Mouse (Mus musculus) heart, embryonic 10.5 days (tissue): ENCODE measurements around the gene Asb6. TPM values are rescaled to one million over a fixed set of nuclear protein-coding genes. Genes with fewer than 3 reads are reported as not detected.

Source experiments
- DNase-seq: peaks from one replicate; pipeline ENCODE4 v3.0.0-alpha.2; 2017; ENCODE audit warnings: low spot score
- H3K27ac ChIP-seq: fragments of 300-500 bp; sonication (generic); 2 replicates; pipeline ENCODE4 v1.5.1; 2016; ENCODE audit warnings: mild to moderate bottlenecking
- H3K27me3 ChIP-seq: fragments of 300-500 bp; sonication (generic); 2 replicates; pipeline ENCODE4 v1.6.1; 2016; ENCODE audit warnings: mild to moderate bottlenecking; ENCODE audit not compliant: poor library complexity, insufficient read depth, severe bottlenecking
- H3K36me3 ChIP-seq: fragments of 300-500 bp; sonication (generic); 2 replicates; pipeline ENCODE4 v1.6.1; 2016; ENCODE audit warnings: mild to moderate bottlenecking, moderate library complexity
- H3K4me1 ChIP-seq: fragments of 300-500 bp; sonication (generic); 2 replicates; pipeline ENCODE4 v1.6.1; 2016; ENCODE audit warnings: mild to moderate bottlenecking
- H3K4me3 ChIP-seq: fragments of 300-500 bp; sonication (generic); 2 replicates; pipeline ENCODE4 v1.5.1; 2016; ENCODE audit warnings: mild to moderate bottlenecking, moderate library complexity
- H3K9me3 ChIP-seq: fragments of 300-500 bp; sonication (generic); 2 replicates; pipeline ENCODE4 v1.6.1; 2016; ENCODE audit warnings: mild to moderate bottlenecking, moderate library complexity
- WGBS: fragments of 180-500 bp; shearing (Covaris S2); methylation state at CpG from one replicate; pipeline ENCODE4 v1.1.7; 2016; 5-methylcytosine and 5-hydroxymethylcytosine counted together
- polyA plus RNA-seq: library from polyadenylated mRNA; unstranded; fragments of >200 nt; fragmentation: Nextera tagmentation; extraction: Ambion mirVana; gene quantifications from 2 replicates; pipeline ENCODE4 v1.2.1, GENCODE M21; 2016

Asb6 gene
- polyA plus RNA-seq, 1 experiment from 2014 or later = 40.1 TPM

GRCm38 (mm10) chr2:30827749-30828475, 2.2 kb downstream of the Asb6 start:
- Histone ChIP-seq H3K27ac (peak overlapping the region; percentile 90), H3K36me3 (peaks cover 38% of the 10 kb centered on the region), H3K4me1 (peaks cover 41% of the 10 kb centered on the region), H3K27me3 (no peaks in the 10 kb centered on the region), H3K9me3 (no peaks in the 10 kb centered on the region), H3K4me3 (peak overlapping the region; percentile 99)
- peak; percentile 96 for DNase-seq
- under 1% methylated on average over 63 of the region's 63 CpGs for WGBS

DNA sequence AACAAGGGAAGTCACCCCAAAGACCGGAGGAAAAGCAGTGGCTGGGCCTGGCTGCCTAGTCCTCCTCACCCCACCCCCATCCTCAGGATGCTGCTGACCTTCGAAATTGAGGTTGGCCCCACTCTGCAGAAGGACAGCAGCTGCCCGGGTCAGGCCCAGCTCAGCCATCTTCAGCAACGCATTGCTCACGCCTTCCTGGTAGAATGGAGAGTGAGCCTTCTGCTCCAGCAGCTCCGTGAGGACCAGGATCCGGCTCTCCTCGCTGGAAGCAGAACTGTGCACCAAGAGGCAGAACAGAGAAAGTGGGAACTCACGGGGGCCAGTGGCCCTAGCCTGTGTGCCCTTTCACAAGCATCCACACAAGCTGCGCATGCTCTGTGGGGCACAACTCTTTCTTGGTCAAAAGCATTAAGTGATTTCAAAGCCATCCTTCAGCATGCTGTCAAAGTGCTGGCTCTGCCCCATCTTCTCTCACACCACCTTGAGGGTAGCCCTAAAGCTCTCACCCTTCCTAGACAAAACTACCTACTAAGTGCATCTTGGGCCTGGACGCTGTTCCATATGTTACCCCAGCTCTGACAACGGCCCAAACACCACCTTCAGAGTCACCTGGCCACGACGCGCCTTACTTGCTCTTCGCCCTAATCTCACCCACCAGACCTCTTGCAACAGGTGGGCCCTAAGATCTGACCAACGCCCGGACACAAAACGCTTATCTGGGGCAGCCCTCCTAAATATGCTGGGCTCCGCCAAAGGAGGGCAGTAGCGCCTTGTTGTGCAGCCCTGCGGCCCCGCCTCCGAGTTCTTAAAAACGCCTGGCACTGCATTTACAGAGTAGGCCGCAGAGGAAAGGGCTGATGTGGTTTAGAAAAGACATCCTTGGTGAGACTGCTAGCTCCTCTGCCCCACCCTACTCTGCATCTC, 3.0 kb downstream of the Asb6 start:
- H3K36me3 ChIP-seq = peaks cover 46% of the 10 kb centered on the region
- peaks cover 40% of the 10 kb centered on the region for H3K4me1 ChIP-seq
- DNase-seq = peak; percentile 94
- no peaks in the 10 kb centered on the region for H3K9me3 ChIP-seq
- peak overlapping the region; percentile 99 for H3K4me3 ChIP-seq
- H3K27me3 ChIP-seq = no peaks in the 10 kb centered on the region
- peak overlapping the region; percentile 90 for H3K27ac ChIP-seq
- WGBS = 36% methylated on average over 26 of the region's 26 CpGs

- Histone ChIP-seq H3K27ac (0 out of 2 replicates have a peak overlapping the region, but pooled peaks have one; percentile 3), H3K4me3 (no peak overlapping the region)
Measured at GRCm38 (mm10) chr2:30823385-30824153, 6.6 kb downstream of the Asb6 start.

DNA sequence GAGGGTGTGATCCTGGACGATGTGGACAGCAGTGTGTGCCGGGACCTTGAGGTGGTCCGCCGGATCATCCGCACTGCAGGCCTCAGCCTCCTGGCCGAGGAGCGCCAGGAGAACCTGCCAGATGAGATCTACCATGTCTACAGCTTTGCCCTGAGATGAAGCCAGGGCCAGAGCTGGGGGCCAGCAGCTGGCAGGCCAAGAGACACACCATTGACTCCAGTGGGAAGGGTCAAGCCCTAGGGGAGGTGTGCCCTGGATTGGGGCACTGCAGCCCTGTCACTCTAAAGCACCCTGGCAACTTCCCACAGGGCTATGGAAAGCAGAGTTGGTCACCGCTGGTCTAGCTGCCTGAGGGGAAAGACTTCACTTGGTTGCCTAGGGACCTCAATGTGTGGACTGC, 7.7 kb downstream of the Asb6 start:
- Histone ChIP-seq H3K9me3 (no peaks in the 10 kb centered on the region), H3K4me1 (peaks cover 50% of the 10 kb centered on the region), H3K27me3 (no peaks in the 10 kb centered on the region), H3K27ac (no peak overlapping the region), H3K4me3 (no peak overlapping the region), H3K36me3 (peaks cover 91% of the 10 kb centered on the region)
- WGBS = 93% methylated on average over 8 of the region's 8 CpGs
- DNase-seq = no peak

More at GRCm38 (mm10) chr2:30823385-30824153, 6.6 kb downstream of the Asb6 start:
- Histone ChIP-seq H3K9me3 (no peaks in the 10 kb centered on the region), H3K27me3 (no peaks in the 10 kb centered on the region), H3K4me1 (peaks cover 51% of the 10 kb centered on the region), H3K36me3 (peaks cover 81% of the 10 kb centered on the region)
- 79% methylated on average over 13 of the region's 13 CpGs for WGBS
- DNase-seq = no peak

DNA sequence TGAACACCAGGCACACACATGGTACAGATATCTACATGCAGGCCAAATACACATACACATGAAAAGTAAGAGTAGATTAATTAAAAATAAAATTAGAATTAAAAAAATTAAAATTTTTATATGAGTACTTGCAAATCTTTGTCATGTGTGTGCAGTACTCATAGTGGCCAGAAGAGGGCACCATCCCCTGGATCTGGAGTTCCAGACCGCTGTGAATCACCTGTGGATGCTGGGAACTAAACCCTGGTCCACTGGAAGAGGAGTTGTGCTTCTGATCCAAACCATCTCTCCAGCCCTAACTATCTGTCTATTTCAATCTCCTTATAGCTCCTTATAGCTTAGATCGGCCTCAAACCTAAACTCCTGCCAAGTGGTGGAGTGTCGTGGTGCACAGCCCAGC, 9.1 kb downstream of the Asb6 start:
- no peak overlapping the region for H3K27ac ChIP-seq
- WGBS = 93% methylated on average over 3 of the region's 3 CpGs
- peaks cover 97% of the 10 kb centered on the region for H3K36me3 ChIP-seq
- no peak for DNase-seq
- H3K27me3 ChIP-seq = no peaks in the 10 kb centered on the region
- H3K4me1 ChIP-seq = peaks cover 37% of the 10 kb centered on the region
- H3K9me3 ChIP-seq = no peaks in the 10 kb centered on the region
- H3K4me3 ChIP-seq = no peak overlapping the region

GRCm38 (mm10) chr2:30819873-30820272, 10.3 kb downstream of the Asb6 start:
- Histone ChIP-seq H3K36me3 (peaks cover 97% of the 10 kb centered on the region), H3K27me3 (no peaks in the 10 kb centered on the region), H3K9me3 (no peaks in the 10 kb centered on the region), H3K27ac (peak overlapping the region; percentile 67), H3K4me3 (no peak overlapping the region), H3K4me1 (peaks cover 37% of the 10 kb centered on the region)
- 90% methylated on average over 5 of the region's 5 CpGs for WGBS
- no peak for DNase-seq

DNA sequence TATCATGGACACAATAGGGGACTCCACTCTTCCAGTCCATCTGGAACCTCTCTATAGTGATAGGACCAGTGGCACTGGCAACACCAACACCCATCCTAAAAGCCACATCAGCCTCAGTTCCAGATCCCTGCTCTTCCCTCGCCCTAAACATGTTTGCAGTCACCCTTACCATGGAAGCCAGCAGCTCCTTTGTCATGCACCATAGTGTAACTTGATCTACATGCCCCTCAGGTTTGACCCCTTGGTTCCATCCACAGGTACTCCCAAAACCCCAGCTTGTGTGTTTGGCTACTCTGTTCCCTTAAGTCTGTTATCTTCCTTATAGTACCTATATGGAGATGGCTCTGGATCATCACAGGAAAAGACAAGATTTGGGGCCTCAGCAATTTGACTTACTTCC, 13.8 kb downstream of the Asb6 start:
- Histone ChIP-seq H3K27ac (no peak overlapping the region), H3K36me3 (peaks cover 94% of the 10 kb centered on the region)
- WGBS = 86% methylated on average over 1 of the region's 1 CpGs

GRCm38 (mm10) chr2:30810573-30810972, 19.6 kb downstream of the Asb6 start:
- DNase-seq = no peak
- Histone ChIP-seq H3K36me3 (peaks cover 49% of the 10 kb centered on the region), H3K4me1 (peaks cover 21% of the 10 kb centered on the region), H3K4me3 (no peak overlapping the region), H3K27me3 (no peaks in the 10 kb centered on the region), H3K27ac (no peak overlapping the region), H3K9me3 (no peaks in the 10 kb centered on the region)
- whole genome bisulfite sequencing = 82% methylated on average over 7 of the region's 7 CpGs

More for the DNA sequence above, 13.8 kb downstream of the Asb6 start:
- Histone ChIP-seq H3K4me3 (no peak overlapping the region), H3K27me3 (no peaks in the 10 kb centered on the region), H3K9me3 (no peaks in the 10 kb centered on the region), H3K4me1 (peaks cover 24% of the 10 kb centered on the region)
- no peak for DNase-seq

GRCm38 (mm10) chr2:30809503-30809902, 20.6 kb downstream of the Asb6 start:
- 85% methylated on average over 5 of the region's 5 CpGs for WGBS
- Histone ChIP-seq H3K9me3 (no peaks in the 10 kb centered on the region), H3K4me3 (no peak overlapping the region), H3K27ac (no peak overlapping the region), H3K36me3 (peaks cover 39% of the 10 kb centered on the region), H3K27me3 (no peaks in the 10 kb centered on the region; the same call in 1 of the 2 replicates), H3K4me1 (peaks cover 21% of the 10 kb centered on the region)
- DNase-seq = no peak

DNA sequence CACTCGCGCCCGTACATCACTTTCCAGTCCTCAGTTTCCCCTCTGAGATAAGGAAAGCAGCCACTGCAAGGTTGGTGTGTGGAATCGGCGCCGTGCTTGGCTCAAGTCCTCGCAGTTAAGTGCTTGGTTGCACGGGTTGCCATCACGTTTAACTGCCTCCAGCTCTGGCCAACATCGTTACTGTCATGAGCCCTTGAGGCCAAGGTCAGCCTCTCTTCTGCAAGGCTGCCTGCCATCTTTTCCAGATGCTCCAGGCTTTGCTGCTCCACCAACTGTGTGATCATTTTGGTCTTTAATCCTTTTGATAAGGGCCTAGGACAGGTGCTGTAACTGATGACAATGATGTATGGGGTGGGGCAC, 21.9 kb downstream of the Asb6 start:
- peaks cover 21% of the 10 kb centered on the region for H3K4me1 ChIP-seq
- H3K27ac ChIP-seq = peak overlapping the region; percentile 93
- H3K9me3 ChIP-seq = no peaks in the 10 kb centered on the region
- WGBS = 4% methylated on average over 10 of the region's 10 CpGs
- DNase-seq = no peak
- H3K27me3 ChIP-seq = peaks cover 7% of the 10 kb centered on the region
- peak overlapping the region; percentile 75 for H3K4me3 ChIP-seq
- H3K36me3 ChIP-seq = peaks cover 26% of the 10 kb centered on the region

DNA sequence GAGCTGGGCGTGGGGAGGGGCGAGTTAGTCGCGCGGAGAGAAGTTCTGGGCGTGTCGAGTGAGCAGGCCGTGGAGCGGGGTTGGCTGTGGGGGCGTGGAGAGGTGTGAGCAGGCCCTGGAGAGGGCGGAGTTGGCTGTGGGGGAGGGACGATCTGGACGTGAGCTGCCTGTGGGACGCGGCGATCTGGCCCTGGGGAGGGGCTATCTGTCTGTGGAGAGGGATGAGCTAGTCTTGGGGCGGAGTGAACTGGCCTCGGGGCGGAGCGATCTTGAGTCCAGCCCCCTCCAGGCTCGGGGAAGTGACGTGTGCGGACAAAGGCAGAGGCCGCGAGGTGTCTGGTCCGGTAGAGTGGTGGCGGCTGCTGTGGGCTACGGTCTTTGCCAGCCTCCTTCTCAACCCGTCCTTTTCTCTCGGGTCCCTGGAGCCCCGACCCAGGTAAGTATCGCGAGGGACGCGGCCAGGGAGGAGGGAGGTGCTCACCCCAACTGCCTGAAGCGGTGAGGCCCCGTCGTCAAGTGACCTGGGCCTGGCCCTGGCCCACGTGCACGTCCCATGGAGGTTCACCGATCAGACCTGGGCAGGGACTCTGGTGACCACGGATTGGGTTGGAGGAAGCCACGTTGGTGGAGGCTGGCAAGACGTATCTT, 22.4 kb downstream of the Asb6 start, which contains the start of gene Ntmt1:
Ntmt1 (plus strand) TSS at position 179 of the 648 bp plus-strand sequence.
- Histone ChIP-seq H3K27me3 (peaks cover 12% of the 10 kb centered on the region), H3K9me3 (no peaks in the 10 kb centered on the region), H3K36me3 (peaks cover 21% of the 10 kb centered on the region), H3K4me1 (peaks cover 21% of the 10 kb centered on the region), H3K4me3 (peak within 1 kb of the TSS; percentile 75), H3K27ac (peak within 1 kb of the TSS; percentile 93)
- under 1% methylated on average over 43 of the region's 44 CpGs for WGBS
- peak; percentile 100 for DNase-seq

DNA sequence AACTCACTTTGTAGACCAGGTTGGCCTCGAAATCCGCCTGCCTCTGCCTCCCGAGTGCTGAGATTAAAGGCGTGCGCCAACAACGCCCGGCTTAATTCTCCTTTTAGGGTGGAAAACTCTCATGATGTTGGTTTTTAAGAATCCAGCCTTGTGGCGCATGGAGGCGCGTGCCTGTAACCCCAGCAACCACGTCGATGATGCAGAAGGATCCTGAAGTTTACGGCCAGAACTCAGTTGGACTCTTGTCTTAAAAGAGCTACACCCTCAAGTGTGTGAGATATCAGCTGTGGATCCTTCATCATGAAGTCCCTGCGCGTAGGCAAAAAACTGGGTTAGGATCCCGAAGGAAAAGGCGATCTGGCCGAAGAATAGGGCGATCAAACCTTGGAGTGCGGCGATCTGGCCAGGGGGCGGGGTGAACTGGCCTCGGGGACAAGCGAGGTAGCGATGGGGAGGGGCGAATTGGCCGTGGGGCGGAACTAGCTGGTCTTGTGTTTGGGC, 22.9 kb downstream of the Asb6 start:
- H3K4me1 ChIP-seq = peaks cover 21% of the 10 kb centered on the region
- H3K9me3 ChIP-seq = no peaks in the 10 kb centered on the region
- peaks cover 16% of the 10 kb centered on the region for H3K36me3 ChIP-seq
- H3K27me3 ChIP-seq = peaks cover 17% of the 10 kb centered on the region
- no peak for DNase-seq
- peak overlapping the region; percentile 93 for H3K27ac ChIP-seq
- H3K4me3 ChIP-seq = peak overlapping the region; percentile 75
- 8% methylated on average over 28 of the region's 28 CpGs for WGBS
